Mouse (Mus musculus): ENCODE results near the gene Mettl7a1. TPM values are rescaled to one million over a fixed set of nuclear protein-coding genes. Genes with fewer than 3 reads are reported as not detected.
A peak's percentile ranks its signal among the peaks of the same experiment; 100 is the strongest.

Mettl7a1 gene
- total RNA-seq, 1 experiment = 11.6 TPM

GRCm38 (mm10) chr15:100277586-100277985 lies 26.4 kb upstream of the Mettl7a1 start:
- Histone ChIP-seq H3K36me3 (ENCODE audit: control insufficient read depth, insufficient read depth, low read length, poor library complexity, severe bottlenecking) (peaks cover 4% of the 10 kb centered on the region; the same call in 1 of the 2 replicates), H3K9ac (ENCODE audit: insufficient read depth, low read depth, low read length, poor library complexity, severe bottlenecking) (peak overlapping the region; percentile 30; the same call in 1 of the 2 replicates), H3K9me3 (ENCODE audit: control insufficient read depth, insufficient read depth, low read depth, low read length) (no peaks in the 10 kb centered on the region), H3K4me1 (ENCODE audit: control insufficient read depth in 2 of 2, insufficient read depth in 2 of 2, low read length in 2 of 2, poor library complexity in 1 of 2) (peaks cover 10% of the 10 kb centered on the region in 2 experiments), H3K27ac (ENCODE audit: insufficient read depth, low read depth, low read length, poor library complexity, severe bottlenecking) (peak overlapping the region; percentile 82; the same call in 1 of the 2 replicates), H3K4me3 (ENCODE audit: insufficient read depth in 1 of 2, low read depth in 1 of 2, low read length in 2 of 2, poor library complexity in 1 of 2, severe bottlenecking in 1 of 2) (no peak overlapping the region)
- TF ChIP-seq HCFC1 (IDR thresholded peaks at IDR 0.05; ENCODE audit: borderline replicate concordance, insufficient read depth, low read length) = no peak
- TF ChIP-seq ZC3H11A (IDR thresholded peaks at IDR 0.05; ENCODE audit: borderline replicate concordance, low read depth, low read length) = no peak
- no peak for TF ChIP-seq CHD2 (IDR thresholded peaks at IDR 0.05; ENCODE audit: low read depth, low read length)
- no peak for TF ChIP-seq MAFK (IDR thresholded peaks at IDR 0.05; ENCODE audit: insufficient read depth, low read depth, low read length)
- no peak for TF ChIP-seq ZNF384 (IDR thresholded peaks at IDR 0.05; ENCODE audit: low read depth, low read length)
- no peak for DNase-seq (ENCODE audit: low read depth, low spot score)
- in situ Hi-C loops (cut with MboI; ENCODE audit: low sequenced_read_pairs in 2 of 2, unreplicated experiment in 2 of 2) = no loop called here

- peak within 1 kb of the TSS; percentile 86 for H3K27ac ChIP-seq (ENCODE audit: insufficient read depth, low read depth, low read length, poor library complexity, severe bottlenecking)
- H3K36me3 ChIP-seq (ENCODE audit: control insufficient read depth, insufficient read depth, low read length, poor library complexity, severe bottlenecking) = peaks cover 4% of the 10 kb centered on the region; the same call in 1 of the 2 replicates
- no peak for DNase-seq (ENCODE audit: low read depth, low spot score)
- H3K9ac ChIP-seq (ENCODE audit: insufficient read depth, low read depth, low read length, poor library complexity, severe bottlenecking) = peak within 1 kb of the TSS; percentile 84
- peak within 1 kb of the TSS; percentile 28 to 58; a peak in 3 of 4 replicates for H3K4me3 ChIP-seq (ENCODE audit: insufficient read depth in 1 of 2, low read depth in 1 of 2, low read length in 2 of 2, poor library complexity in 1 of 2, severe bottlenecking in 1 of 2)
- peaks cover 9 to 11% of the 10 kb centered on the region in 2 experiments for H3K4me1 ChIP-seq (ENCODE audit: control insufficient read depth in 2 of 2, insufficient read depth in 2 of 2, low read length in 2 of 2, poor library complexity in 1 of 2)
- TF ChIP-seq HCFC1 (IDR thresholded peaks at IDR 0.05; ENCODE audit: borderline replicate concordance, insufficient read depth, low read length) = no peak; the same call in 1 of the 2 replicates
- no peak for TF ChIP-seq MAFK (IDR thresholded peaks at IDR 0.05; ENCODE audit: insufficient read depth, low read depth, low read length)
- TF ChIP-seq CHD2 (IDR thresholded peaks at IDR 0.05; ENCODE audit: low read depth, low read length) = no peak
- in situ Hi-C loops (cut with MboI; ENCODE audit: low sequenced_read_pairs in 2 of 2, unreplicated experiment in 2 of 2) = no loop called here
- no peaks in the 10 kb centered on the region for H3K9me3 ChIP-seq (ENCODE audit: control insufficient read depth, insufficient read depth, low read depth, low read length)
These were observed 23.3 kb upstream of the Mettl7a1 start, which contains the start of gene Tmprss12 for GRCm38 (mm10) chr15:100280626-100281025. Gene Tmprss12, plus strand, starts transcription at chr15:100280837.

GRCm38 (mm10) chr15:100288980-100289379 lies 15.0 kb upstream of the Mettl7a1 start:
- no peaks in the 10 kb centered on the region for H3K36me3 ChIP-seq (ENCODE audit: control insufficient read depth, insufficient read depth, low read length, poor library complexity, severe bottlenecking)
- H3K4me1 ChIP-seq (ENCODE audit: control insufficient read depth in 2 of 2, insufficient read depth in 2 of 2, low read length in 2 of 2, poor library complexity in 1 of 2) = peaks cover 6 to 18% of the 10 kb centered on the region in 2 experiments; a peak in 3 of 4 replicates
- no peak for DNase-seq (ENCODE audit: low read depth, low spot score)
- H3K9me3 ChIP-seq (ENCODE audit: control insufficient read depth, insufficient read depth, low read depth, low read length) = no peaks in the 10 kb centered on the region
- H3K9ac ChIP-seq (ENCODE audit: insufficient read depth, low read depth, low read length, poor library complexity, severe bottlenecking) = no peak overlapping the region
- in situ Hi-C loops (cut with MboI; ENCODE audit: low sequenced_read_pairs in 2 of 2, unreplicated experiment in 2 of 2) = no loop called here
- no peak overlapping the region for H3K27ac ChIP-seq (ENCODE audit: insufficient read depth, low read depth, low read length, poor library complexity, severe bottlenecking)
- TF ChIP-seq HCFC1 (IDR thresholded peaks at IDR 0.05; ENCODE audit: borderline replicate concordance, insufficient read depth, low read length) (no peak), ZC3H11A (IDR thresholded peaks at IDR 0.05; ENCODE audit: borderline replicate concordance, low read depth, low read length) (no peak), ZNF384 (IDR thresholded peaks at IDR 0.05; ENCODE audit: low read depth, low read length) (no peak), MAFK (IDR thresholded peaks at IDR 0.05; ENCODE audit: insufficient read depth, low read depth, low read length) (no peak), CHD2 (IDR thresholded peaks at IDR 0.05; ENCODE audit: low read depth, low read length) (no peak)
- no peak overlapping the region for H3K4me3 ChIP-seq (ENCODE audit: insufficient read depth in 1 of 2, low read depth in 1 of 2, low read length in 2 of 2, poor library complexity in 1 of 2, severe bottlenecking in 1 of 2)

- Histone ChIP-seq H3K4me1 (ENCODE audit: control insufficient read depth in 2 of 2, insufficient read depth in 2 of 2, low read length in 2 of 2, poor library complexity in 1 of 2) (peaks cover 4 to 16% of the 10 kb centered on the region in 2 experiments; a peak in 3 of 4 replicates), H3K9me3 (ENCODE audit: control insufficient read depth, insufficient read depth, low read depth, low read length) (no peaks in the 10 kb centered on the region), H3K4me3 (ENCODE audit: insufficient read depth in 1 of 2, low read depth in 1 of 2, low read length in 2 of 2, poor library complexity in 1 of 2, severe bottlenecking in 1 of 2) (no peak overlapping the region), H3K36me3 (ENCODE audit: control insufficient read depth, insufficient read depth, low read length, poor library complexity, severe bottlenecking) (no peaks in the 10 kb centered on the region), H3K27ac (ENCODE audit: insufficient read depth, low read depth, low read length, poor library complexity, severe bottlenecking) (no peak overlapping the region), H3K9ac (ENCODE audit: insufficient read depth, low read depth, low read length, poor library complexity, severe bottlenecking) (no peak overlapping the region)
- in situ Hi-C loops (cut with MboI; ENCODE audit: low sequenced_read_pairs in 2 of 2, unreplicated experiment in 2 of 2) = no loop called here
- TF ChIP-seq ZC3H11A (IDR thresholded peaks at IDR 0.05; ENCODE audit: borderline replicate concordance, low read depth, low read length) (no peak), CHD2 (IDR thresholded peaks at IDR 0.05; ENCODE audit: low read depth, low read length) (no peak), MAFK (IDR thresholded peaks at IDR 0.05; ENCODE audit: insufficient read depth, low read depth, low read length) (no peak), ZNF384 (IDR thresholded peaks at IDR 0.05; ENCODE audit: low read depth, low read length) (no peak), HCFC1 (IDR thresholded peaks at IDR 0.05; ENCODE audit: borderline replicate concordance, insufficient read depth, low read length) (no peak)
- no peak for DNase-seq (ENCODE audit: low read depth, low spot score)
These were observed 13.1 kb upstream of the Mettl7a1 start for GRCm38 (mm10) chr15:100290858-100291257.
